Mouse (Mus musculus) cerebral cortex, adult 2 months (tissue): ENCODE measurements around the gene Nqo1.

ENCODE experiments used
- WGBS: fragments of 180-500 bp; shearing (Covaris S2); methylation state at CpG from one replicate; pipeline ENCODE4 v1.1.7; 2018; 5-methylcytosine and 5-hydroxymethylcytosine counted together

Nqo1 gene

DNA sequence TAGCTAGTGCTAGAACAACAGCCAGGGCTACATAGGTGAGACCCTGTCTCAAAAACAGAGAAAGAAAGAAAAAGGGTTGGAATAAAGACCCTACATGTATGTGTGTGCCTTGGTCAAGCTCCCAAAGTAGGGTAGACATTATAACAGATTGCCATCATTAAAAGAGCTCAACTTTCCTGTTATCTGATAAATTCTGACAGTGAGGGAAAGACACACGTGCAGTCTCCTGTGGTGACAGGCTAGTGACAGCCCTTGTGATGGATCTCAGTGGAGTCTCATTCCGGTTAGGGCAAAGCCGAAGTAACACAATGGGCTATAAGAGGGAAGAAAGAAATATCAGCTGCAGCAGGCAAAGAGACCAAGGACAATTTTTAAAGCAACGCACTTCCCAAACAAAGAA is 1.1 kb upstream of the Nqo1 start:
- WGBS: 95% methylated on average over 4 of the region's 4 CpGs

GRCm38 (mm10) chr8:107401866-107402265 is 1.1 kb downstream of the Nqo1 start:
- WGBS: 72% methylated on average over 5 of the region's 5 CpGs

- WGBS: 27% methylated on average over 9 of the region's 9 CpGs
Measured at GRCm38 (mm10) chr8:107399495-107399894, 3.5 kb downstream of the Nqo1 start.

- WGBS: 60% methylated on average over 12 of the region's 12 CpGs
Measured at GRCm38 (mm10) chr8:107397665-107398064, 5.3 kb downstream of the Nqo1 start.

DNA sequence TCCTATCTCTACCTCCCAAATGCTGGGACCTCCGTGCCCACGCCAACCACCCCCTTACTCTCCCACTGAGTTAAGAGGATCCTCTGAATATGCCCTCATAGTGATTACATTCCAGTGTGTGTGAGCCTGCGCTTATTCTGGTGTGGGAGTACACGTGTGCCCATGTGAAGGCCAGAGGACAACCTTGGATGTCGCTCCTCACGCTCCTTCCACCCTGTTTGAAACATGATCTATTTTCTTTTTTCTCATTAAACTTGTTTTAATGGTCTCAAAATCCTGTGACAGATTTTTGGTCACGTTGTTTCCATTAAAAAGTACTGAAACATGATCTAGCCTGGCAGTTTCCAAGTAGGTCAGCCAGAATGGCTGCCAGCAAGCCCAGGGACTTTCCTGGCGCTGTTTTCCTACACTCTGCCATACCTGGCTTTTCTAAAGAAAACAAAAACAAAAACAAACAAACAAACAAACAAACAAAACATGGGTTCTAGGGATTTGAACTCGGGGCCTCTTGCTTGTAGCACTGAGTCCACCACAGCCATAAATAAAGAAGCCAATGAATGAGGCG is 6.8 kb downstream of the Nqo1 start:
- WGBS: 85% methylated on average over 10 of the region's 10 CpGs

GRCm38 (mm10) chr8:107391136-107391516 is 11.9 kb downstream of the Nqo1 start:
- 77% methylated on average over 4 of the region's 4 CpGs for WGBS

- WGBS: 94% methylated on average over 16 of the region's 16 CpGs
Measured at GRCm38 (mm10) chr8:107390476-107391135, 12.4 kb downstream of the Nqo1 start.

- 26% methylated on average over 8 of the region's 8 CpGs for WGBS
Measured at GRCm38 (mm10) chr8:107389557-107389956, 13.4 kb downstream of the Nqo1 start.

GRCm38 (mm10) chr8:107387861-107388260 is 15.1 kb downstream of the Nqo1 start:
- WGBS: 62% methylated on average over 5 of the region's 5 CpGs

DNA sequence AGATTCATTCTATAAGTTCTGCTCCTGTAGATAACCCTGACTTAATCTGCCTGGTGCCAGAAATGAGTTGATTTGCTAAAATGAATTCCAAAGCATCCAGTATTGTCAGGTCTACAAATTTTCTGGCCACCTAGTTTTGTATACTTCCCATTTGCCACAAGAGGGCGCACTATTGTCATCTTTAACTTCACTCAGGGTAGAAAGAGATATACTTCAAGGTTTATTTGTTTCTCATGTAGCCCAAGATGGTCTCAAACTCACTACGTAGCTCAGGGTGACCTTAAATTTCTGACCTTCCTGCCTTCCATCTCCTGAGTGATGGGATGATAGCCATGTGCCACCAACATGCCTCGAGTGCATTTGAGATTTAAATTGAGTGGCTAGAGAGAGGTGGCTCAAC is 16.4 kb downstream of the Nqo1 start:
- whole genome bisulfite sequencing: 28% methylated on average over 3 of the region's 3 CpGs

GRCm38 (mm10) chr8:107386171-107386570 is 16.8 kb downstream of the Nqo1 start:
- WGBS: 36% methylated on average over 5 of the region's 5 CpGs

DNA sequence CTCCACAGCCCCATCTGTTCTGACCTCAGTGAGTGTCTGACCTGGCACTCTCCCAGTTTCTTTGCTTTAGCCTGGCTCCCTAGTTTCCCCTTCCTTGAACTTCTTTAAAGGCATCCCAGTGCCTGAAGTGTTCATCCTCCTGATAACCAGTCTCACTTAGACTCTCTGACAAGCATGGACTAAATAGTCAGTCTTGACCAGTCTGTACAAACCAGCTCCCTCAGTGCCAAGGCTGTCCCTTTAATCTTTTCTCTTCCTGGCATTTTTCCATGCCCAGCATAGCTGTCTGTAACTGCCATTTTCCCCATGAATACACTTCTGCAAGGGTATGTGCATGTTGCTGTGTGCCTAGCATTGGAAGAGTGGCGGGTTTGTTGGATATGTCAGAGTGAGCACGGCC is 17.9 kb downstream of the Nqo1 start:
- WGBS: 59% methylated on average over 2 of the region's 2 CpGs

DNA sequence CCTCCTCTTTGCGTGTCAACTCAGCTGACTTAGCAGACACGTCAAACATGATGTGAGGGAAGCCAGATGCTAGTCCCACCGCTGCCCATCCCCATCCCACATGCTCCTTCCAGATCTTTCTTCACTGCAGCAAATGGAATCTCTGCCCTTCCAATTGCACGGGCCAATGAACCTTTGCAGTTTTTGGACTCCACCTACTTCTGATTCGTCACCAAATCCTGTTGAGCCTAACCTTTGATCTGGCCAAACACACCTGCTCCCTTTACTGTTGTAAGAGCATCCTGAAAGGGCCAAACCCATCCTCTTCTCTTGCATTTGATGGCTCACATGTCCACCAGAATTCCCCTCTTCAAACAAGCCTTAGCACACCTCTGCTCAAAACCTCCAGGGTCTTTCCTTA is 18.4 kb downstream of the Nqo1 start:
- 66% methylated on average over 5 of the region's 5 CpGs for WGBS

- WGBS: 88% methylated on average over 4 of the region's 4 CpGs
Measured at GRCm38 (mm10) chr8:107382898-107383297, 20.1 kb downstream of the Nqo1 start.

DNA sequence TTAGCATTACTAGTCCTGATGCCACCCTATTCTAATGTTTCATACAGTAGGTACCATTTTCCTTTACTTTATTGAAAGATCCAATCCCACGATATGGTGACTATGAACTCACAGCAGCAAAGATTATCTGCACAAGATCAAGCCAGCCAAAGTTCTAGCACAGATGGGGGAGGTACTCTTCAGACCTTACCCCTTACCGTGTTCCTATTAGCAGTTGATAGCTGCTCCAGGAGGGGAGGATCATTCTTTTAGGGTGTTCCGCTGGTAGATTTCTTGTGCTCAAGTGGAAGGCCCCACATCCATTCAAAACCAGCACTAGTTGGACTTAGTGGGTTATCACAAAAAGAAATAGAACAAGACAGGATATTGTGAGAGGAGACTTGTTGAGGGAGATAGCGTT is 21.3 kb downstream of the Nqo1 start:
- 93% methylated on average over 4 of the region's 4 CpGs for WGBS

- WGBS: 94% methylated on average over 8 of the region's 8 CpGs
Measured at GRCm38 (mm10) chr8:107380734-107381133, 22.3 kb downstream of the Nqo1 start.

GRCm38 (mm10) chr8:107377346-107377745 is 25.7 kb downstream of the Nqo1 start:
- 92% methylated on average over 3 of the region's 3 CpGs for WGBS

- 83% methylated on average over 4 of the region's 4 CpGs for WGBS
Measured at GRCm38 (mm10) chr8:107370311-107370710, 32.7 kb downstream of the Nqo1 start.
